Mouse (Mus musculus): ENCODE results near the gene Gm33543.

Gm33543 gene

DNA sequence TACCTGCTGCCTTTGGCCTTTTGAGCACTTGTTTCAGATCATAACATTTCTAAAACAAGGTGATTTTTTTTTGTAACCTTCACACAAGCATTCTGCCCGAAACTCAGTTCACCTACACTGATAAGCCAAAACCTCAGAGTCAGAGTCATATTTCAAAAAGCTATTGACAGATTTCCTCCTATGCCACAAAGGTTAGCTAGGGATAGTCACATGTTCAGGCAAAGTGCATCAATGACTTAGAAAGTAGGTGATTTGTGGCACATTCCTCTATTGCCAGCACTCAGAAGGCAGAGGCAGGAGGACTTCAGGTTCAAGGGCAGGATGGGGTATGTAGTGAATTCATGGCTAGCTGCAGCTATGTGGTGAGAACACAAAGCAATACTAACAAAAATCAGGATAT lies 65.7 kb downstream of the Gm33543 start:
- WGBS = 87% methylated on average over 1 of the region's 1 CpGs

DNA sequence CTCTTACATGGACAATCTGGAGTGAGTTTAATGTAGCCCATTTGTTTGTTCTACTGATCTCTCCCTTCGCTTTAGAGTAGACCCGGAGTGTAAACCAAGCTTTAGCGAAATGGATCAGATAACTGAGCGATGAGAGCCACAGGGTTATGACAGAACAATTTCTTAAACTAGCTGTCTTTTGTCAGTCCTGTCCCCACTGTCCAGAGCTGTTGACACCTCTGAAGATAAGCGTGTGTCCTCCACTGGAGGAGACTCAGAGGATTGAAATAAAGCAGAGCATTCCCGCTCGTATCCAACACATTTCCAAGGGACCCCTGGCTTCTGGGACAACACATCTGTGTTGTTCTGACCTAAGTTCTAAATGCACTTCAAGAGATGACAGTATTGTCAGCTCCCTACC lies 67.9 kb downstream of the Gm33543 start:
- WGBS = 95% methylated on average over 7 of the region's 7 CpGs

- WGBS = 83% methylated on average over 9 of the region's 9 CpGs
Observed at GRCm38 (mm10) chr10:95774001-95774628, 68.6 kb downstream of the Gm33543 start.

Measured in cerebral cortex, adult 2 months (tissue).